In genomic region chrX:93539779-93540178, GRCm38 (mm10) we compare ENCODE assay signal across 24 mouse cellular contexts.
A peak's percentile ranks its signal among the peaks of the same experiment; 100 is the strongest.
DNase-seq lines count a peak whose midpoint lies in the region; ATAC-seq and TF ChIP-seq lines count a peak whose summit lies in the region.
"Had no signal": no experiment of that assay in that cellular context is flagged by ENCODE, and none has a peak within 500 bp of the region (broad histone marks: within the 10 kb centered on the region; RNA-seq: fewer than 3 reads in every experiment).

No protein-coding gene starts in this region.

- no peak for TF ChIP-seq POLR2A in brain, embryonic 14.5 days (IDR thresholded peaks at IDR 0.05; ENCODE audit: borderline replicate concordance, extremely low read depth, insufficient read depth, insufficient read length, poor library complexity, severe bottlenecking)

- no peaks in the 10 kb centered on the region for H3K4me1 ChIP-seq in forebrain, embryonic 12.5 days
- no peaks in the 10 kb centered on the region for H3K4me1 ChIP-seq in forebrain, embryonic 10.5 days
- H3K4me1 ChIP-seq: embryonic facial prominence, embryonic 12.5 days; heart, embryonic 15.5 days; hindbrain, embryonic 13.5 days; intestine, embryonic 15.5 days had no signal

- peak; percentile 9; the same call in 1 of the 2 replicates for ATAC-seq in forebrain, embryonic 12.5 days (ENCODE audit: low FRiP score)
- ATAC-seq: CD4-positive, CD25-positive, alpha-beta regulatory T cell, adult 4 months; forebrain, postnatal 0 days; intestine, embryonic 15.5 days had no signal

- no peak for TF ChIP-seq CTCF in brain, embryonic 14.5 days (IDR thresholded peaks at IDR 0.05; ENCODE audit: borderline replicate concordance, extremely low read depth, insufficient read depth, insufficient read length)

- H3K9me3 ChIP-seq in forebrain, embryonic 12.5 days, result no peaks in the 10 kb centered on the region
- no peaks in the 10 kb centered on the region for H3K9me3 ChIP-seq in forebrain, embryonic 10.5 days
- H3K9me3 ChIP-seq: embryonic facial prominence, embryonic 12.5 days; G1E; heart, embryonic 15.5 days; hindbrain, embryonic 13.5 days; intestine, embryonic 15.5 days had no signal

- 59% methylated on average over 2 of the region's 2 CpGs for WGBS in forebrain, embryonic 12.5 days
- 72% methylated on average over 2 of the region's 2 CpGs for WGBS in forebrain, embryonic 10.5 days

- H3K4me2 ChIP-seq in forebrain, embryonic 12.5 days, result no peak overlapping the region
- H3K4me2 ChIP-seq: embryonic facial prominence, embryonic 12.5 days; heart, embryonic 11.5 days; heart, embryonic 15.5 days; hindbrain, embryonic 13.5 days; intestine, embryonic 15.5 days had no signal

- H3K27ac ChIP-seq in forebrain, embryonic 12.5 days, result no peak overlapping the region
- H3K27ac ChIP-seq in forebrain, embryonic 10.5 days, result no peak overlapping the region
- H3K27ac ChIP-seq: embryonic facial prominence, embryonic 12.5 days; heart, adult 2 months; heart, embryonic 15.5 days; hindbrain, embryonic 13.5 days; intestine, embryonic 15.5 days had no signal

- H3K27me3 ChIP-seq in forebrain, embryonic 12.5 days, result no peaks in the 10 kb centered on the region
- no peaks in the 10 kb centered on the region for H3K27me3 ChIP-seq in forebrain, embryonic 10.5 days (ENCODE audit: poor library complexity, severe bottlenecking)
- H3K27me3 ChIP-seq: embryonic facial prominence, embryonic 12.5 days; heart, embryonic 15.5 days; hindbrain, embryonic 13.5 days; intestine, embryonic 15.5 days had no signal

- no peak overlapping the region for H3K4me3 ChIP-seq in forebrain, embryonic 12.5 days (replicated peaks)
- no peak overlapping the region for H3K4me3 ChIP-seq in forebrain, embryonic 10.5 days
- H3K4me3 ChIP-seq: embryonic facial prominence, embryonic 12.5 days; heart, adult 2 months; heart, embryonic 15.5 days; hindbrain, embryonic 13.5 days; intestine, embryonic 15.5 days had no signal

- DNase-seq in forebrain, embryonic 10.5 days (ENCODE audit: extremely low spot score, low spot score), result no peak
- peak; percentile 3 for DNase-seq in kidney, adult 9 months
- DNase-seq in kidney, postnatal 25 days, result no peak
- DNase-seq in Muller cell, postnatal 12 days (ENCODE audit: inconsistent ontology term), result peak; percentile 0
- DNase-seq in brain, embryonic 14.5 days (ENCODE audit: low read depth), result peak; percentile 29
- DNase-seq in thymus, postnatal 14 days, result no peak
- DNase-seq: adrenal gland, adult 2 months; adrenal gland, postnatal 36 days; B cell, adult 2 months; cerebellum, adult 11-12 months; cerebellum, adult 9-10 months; cerebellum, postnatal 25 days; forebrain, postnatal 0 days; gastrocnemius, postnatal 14 days; heart, adult 2 months; heart, postnatal 14 days had no signal

- no peaks in the 10 kb centered on the region for H3K36me3 ChIP-seq in forebrain, embryonic 12.5 days (replicated peaks)
- H3K36me3 ChIP-seq in forebrain, embryonic 10.5 days (replicated peaks), result peaks cover 5% of the 10 kb centered on the region; the same call in 1 of the 2 replicates
- H3K36me3 ChIP-seq: embryonic facial prominence, embryonic 12.5 days; heart, embryonic 15.5 days; hindbrain, embryonic 13.5 days; intestine, embryonic 15.5 days had no signal

- no peak overlapping the region for H3K9ac ChIP-seq in forebrain, embryonic 12.5 days
- H3K9ac ChIP-seq: embryonic facial prominence, embryonic 12.5 days; forebrain, postnatal 0 days; heart, embryonic 15.5 days; hindbrain, embryonic 13.5 days; intestine, embryonic 15.5 days had no signal

Comparison
In these comparisons a context has a peak if more than half of its experiments do, and no peak if none do; other contexts are left out.
1. DNase-seq: peak in kidney, adult 9 months (single experiment), Muller cell, postnatal 12 days (single experiment) and brain, embryonic 14.5 days (single experiment); none in forebrain, embryonic 10.5 days (single experiment), kidney, postnatal 25 days (0 of 2) and thymus, postnatal 14 days (single experiment).